Mouse (Mus musculus): ENCODE data around the gene Btbd18. TPM values are rescaled to one million over a fixed set of nuclear protein-coding genes. Genes with fewer than 3 reads are reported as not detected.
"Not testable (repeated sequence)": the region's sequence is repeated elsewhere in the genome, so short reads cannot be mapped to it uniquely, and the experiment has no call there.

Btbd18 gene
- polyA plus RNA-seq, 1 experiment from 2014 or later = 0.26 TPM

- no peaks in the 10 kb centered on the region for H3K27me3 ChIP-seq (replicated peaks; ENCODE audit: control insufficient read depth, insufficient read depth, low read length)
- no peak overlapping the region for H3K4me3 ChIP-seq (ENCODE audit: low read length)
- WGBS = 65% methylated on average over 3 of the region's 3 CpGs
- no peak for ATAC-seq
- H3K9ac ChIP-seq (ENCODE audit: low read depth, low read length) = no peak overlapping the region
- H3K4me2 ChIP-seq (ENCODE audit: low read length) = no peak overlapping the region
- H3K4me1 ChIP-seq (ENCODE audit: control insufficient read depth, insufficient read depth, low read depth, low read length) = no peaks in the 10 kb centered on the region
- H3K27ac ChIP-seq (ENCODE audit: low read depth, low read length) = no peak overlapping the region
- no peaks in the 10 kb centered on the region for H3K36me3 ChIP-seq (ENCODE audit: control insufficient read depth, insufficient read depth, low read length)
- H3K9me3 ChIP-seq (ENCODE audit: control insufficient read depth, low read length) = no peaks in the 10 kb centered on the region
Measured at GRCm38 (mm10) chr2:84660253-84660652, 1.4 kb downstream of the Btbd18 start.

GRCm38 (mm10) chr2:84662866-84663265 lies 4.0 kb downstream of the Btbd18 start:
- no peak overlapping the region for H3K9ac ChIP-seq (ENCODE audit: low read depth, low read length)
- ATAC-seq = no peak
- WGBS = 32% methylated on average over 2 of the region's 2 CpGs
- no peaks in the 10 kb centered on the region for H3K9me3 ChIP-seq (ENCODE audit: control insufficient read depth, low read length)
- no peak overlapping the region for H3K4me2 ChIP-seq (ENCODE audit: low read length)
- H3K27ac ChIP-seq (ENCODE audit: low read depth, low read length) = no peak overlapping the region
- no peak overlapping the region for H3K4me3 ChIP-seq (ENCODE audit: low read length)
- no peaks in the 10 kb centered on the region for H3K36me3 ChIP-seq (ENCODE audit: control insufficient read depth, insufficient read depth, low read length)
- no peaks in the 10 kb centered on the region for H3K27me3 ChIP-seq (replicated peaks; ENCODE audit: control insufficient read depth, insufficient read depth, low read length)
- H3K4me1 ChIP-seq (ENCODE audit: control insufficient read depth, insufficient read depth, low read depth, low read length) = no peaks in the 10 kb centered on the region

- H3K9ac ChIP-seq (ENCODE audit: low read depth, low read length) = no peak overlapping the region
- H3K4me3 ChIP-seq (ENCODE audit: low read length) = no peak overlapping the region
- H3K4me2 ChIP-seq (ENCODE audit: low read length) = no peak overlapping the region
- no peak overlapping the region for H3K27ac ChIP-seq (ENCODE audit: low read depth, low read length)
- WGBS = 72% methylated on average over 12 of the region's 12 CpGs
- H3K4me1 ChIP-seq (ENCODE audit: control insufficient read depth, insufficient read depth, low read depth, low read length) = peaks cover 11% of the 10 kb centered on the region
- H3K9me3 ChIP-seq (ENCODE audit: control insufficient read depth, low read length) = no peaks in the 10 kb centered on the region
- no peak for ATAC-seq
- no peaks in the 10 kb centered on the region for H3K27me3 ChIP-seq (replicated peaks; ENCODE audit: control insufficient read depth, insufficient read depth, low read length)
- H3K36me3 ChIP-seq (ENCODE audit: control insufficient read depth, insufficient read depth, low read length) = peaks cover 4% of the 10 kb centered on the region; the same call in 1 of the 2 replicates
Measured at GRCm38 (mm10) chr2:84666081-84666480, 7.2 kb downstream of the Btbd18 start.

GRCm38 (mm10) chr2:84669828-84670568 lies 11.1 kb downstream of the Btbd18 start:
- peak; percentile 79 for ATAC-seq
- peak overlapping the region; percentile 76 for H3K4me2 ChIP-seq (ENCODE audit: low read length)
- no peaks in the 10 kb centered on the region for H3K9me3 ChIP-seq (ENCODE audit: control insufficient read depth, low read length)
- H3K27me3 ChIP-seq (replicated peaks; ENCODE audit: control insufficient read depth, insufficient read depth, low read length) = no peaks in the 10 kb centered on the region
- H3K9ac ChIP-seq (ENCODE audit: low read depth, low read length) = peak overlapping the region; percentile 89
- peaks cover 16% of the 10 kb centered on the region for H3K36me3 ChIP-seq (ENCODE audit: control insufficient read depth, insufficient read depth, low read length)
- peak overlapping the region; percentile 95 for H3K4me3 ChIP-seq (ENCODE audit: low read length)
- WGBS = 3% methylated on average over 39 of the region's 39 CpGs
- H3K4me1 ChIP-seq (ENCODE audit: control insufficient read depth, insufficient read depth, low read depth, low read length) = peaks cover 13% of the 10 kb centered on the region
- peak overlapping the region; percentile 91 for H3K27ac ChIP-seq (ENCODE audit: low read depth, low read length)

- 0% methylated on average over 20 of the region's 20 CpGs for WGBS
- Histone ChIP-seq H3K4me2 (ENCODE audit: low read length) (peak within 1 kb of the TSS; percentile 76), H3K27ac (ENCODE audit: low read depth, low read length) (peak within 1 kb of the TSS; percentile 91), H3K4me1 (ENCODE audit: control insufficient read depth, insufficient read depth, low read depth, low read length) (peaks cover 13% of the 10 kb centered on the region), H3K9ac (ENCODE audit: low read depth, low read length) (peak within 1 kb of the TSS; percentile 89), H3K27me3 (replicated peaks; ENCODE audit: control insufficient read depth, insufficient read depth, low read length) (no peaks in the 10 kb centered on the region), H3K9me3 (ENCODE audit: control insufficient read depth, low read length) (no peaks in the 10 kb centered on the region), H3K36me3 (ENCODE audit: control insufficient read depth, insufficient read depth, low read length) (peaks cover 20% of the 10 kb centered on the region), H3K4me3 (ENCODE audit: low read length) (peak within 1 kb of the TSS; percentile 95)
- peak; percentile 98 for ATAC-seq
Measured at GRCm38 (mm10) chr2:84670569-84670933, 11.7 kb downstream of the Btbd18 start, which contains the start of gene Selenoh. TSS of gene Selenoh (minus strand) at chr2:84670770.

GRCm38 (mm10) chr2:84671535-84671934 lies 12.7 kb downstream of the Btbd18 start:
- ATAC-seq; H3K9ac ChIP-seq (ENCODE audit: low read depth, low read length); H3K27ac ChIP-seq (ENCODE audit: low read depth, low read length); H3K4me3 ChIP-seq (ENCODE audit: low read length); H3K27me3 ChIP-seq (replicated peaks; ENCODE audit: control insufficient read depth, insufficient read depth, low read length); H3K9me3 ChIP-seq (ENCODE audit: control insufficient read depth, low read length): not testable (repeated sequence)
- Histone ChIP-seq H3K4me2 (ENCODE audit: low read length) (peak overlapping the region; percentile 76), H3K4me1 (ENCODE audit: control insufficient read depth, insufficient read depth, low read depth, low read length) (peaks cover 18% of the 10 kb centered on the region), H3K36me3 (ENCODE audit: control insufficient read depth, insufficient read depth, low read length) (peaks cover 22% of the 10 kb centered on the region)
- 65% methylated on average over 3 of the region's 5 CpGs for WGBS

GRCm38 (mm10) chr2:84677270-84677967 lies 18.5 kb downstream of the Btbd18 start:
- Histone ChIP-seq H3K27ac (ENCODE audit: low read depth, low read length) (peak overlapping the region; percentile 86), H3K4me1 (ENCODE audit: control insufficient read depth, insufficient read depth, low read depth, low read length) (peaks cover 21% of the 10 kb centered on the region), H3K4me3 (ENCODE audit: low read length) (peak overlapping the region; percentile 71), H3K9me3 (ENCODE audit: control insufficient read depth, low read length) (no peaks in the 10 kb centered on the region), H3K36me3 (ENCODE audit: control insufficient read depth, insufficient read depth, low read length) (peaks cover 18% of the 10 kb centered on the region), H3K9ac (ENCODE audit: low read depth, low read length) (peak overlapping the region; percentile 76), H3K4me2 (ENCODE audit: low read length) (peak overlapping the region; percentile 66), H3K27me3 (replicated peaks; ENCODE audit: control insufficient read depth, insufficient read depth, low read length) (no peaks in the 10 kb centered on the region)
- 11% methylated on average over 21 of the region's 22 CpGs for WGBS
- peak; percentile 65 for ATAC-seq

- WGBS = 0% methylated on average over 44 of the region's 44 CpGs
- peak within 1 kb of the TSS; percentile 73 for H3K4me2 ChIP-seq (ENCODE audit: low read length)
- H3K9ac ChIP-seq (ENCODE audit: low read depth, low read length) = peak within 1 kb of the TSS; percentile 76
Measured at GRCm38 (mm10) chr2:84677968-84678880, 19.3 kb downstream of the Btbd18 start, which contains the start of the genes Gm28635 and Med19. TSS of gene Gm28635 (minus strand) at chr2:84678041. TSS of gene Med19 (plus strand) at chr2:84678402.

More at GRCm38 (mm10) chr2:84677968-84678880, 19.3 kb downstream of the Btbd18 start, which contains the start of the genes Gm28635 and Med19:
- ATAC-seq = peak; percentile 100
- Histone ChIP-seq H3K4me1 (ENCODE audit: control insufficient read depth, insufficient read depth, low read depth, low read length) (peaks cover 21% of the 10 kb centered on the region), H3K27me3 (replicated peaks; ENCODE audit: control insufficient read depth, insufficient read depth, low read length) (no peaks in the 10 kb centered on the region), H3K4me3 (ENCODE audit: low read length) (peak within 1 kb of the TSS; percentile 71), H3K9me3 (ENCODE audit: control insufficient read depth, low read length) (no peaks in the 10 kb centered on the region), H3K36me3 (ENCODE audit: control insufficient read depth, insufficient read depth, low read length) (peaks cover 12% of the 10 kb centered on the region), H3K27ac (ENCODE audit: low read depth, low read length) (peak within 1 kb of the TSS; percentile 86)

All from hindbrain, embryonic 16.5 days (tissue).